Mouse (Mus musculus) forebrain, embryonic 12.5 days (tissue): ENCODE results near the gene Rnase13. TPM values are rescaled to one million over a fixed set of nuclear protein-coding genes. Genes with fewer than 3 reads are reported as not detected.

Experiments used
- ATAC-seq: fragments of 200-750 bp; cut with Nextera tagmentation; 2 replicates; pipeline ENCODE4 v1.8.0; 2017; ENCODE audit warnings: moderate TSS enrichment; ENCODE audit not compliant: low FRiP score
- H3K27ac ChIP-seq: fragments of 300-500 bp; sonication (generic); 2 replicates; pipeline ENCODE4 v1.5.1; 2016; ENCODE audit warnings: mild to moderate bottlenecking
- H3K27me3 ChIP-seq: fragments of 300-500 bp; sonication (generic); 2 replicates; pipeline ENCODE4 v1.6.1; 2016; ENCODE audit warnings: mild to moderate bottlenecking
- H3K36me3 ChIP-seq: fragments of 300-500 bp; sonication (generic); replicated peaks from 2 replicates; pipeline ENCODE4 v1.6.1; 2016; ENCODE audit warnings: mild to moderate bottlenecking
- H3K4me1 ChIP-seq: fragments of 300-500 bp; sonication (generic); 2 replicates; pipeline ENCODE4 v1.6.1; 2016
- H3K4me2 ChIP-seq: fragments of 300-500 bp; sonication (generic); 2 replicates; pipeline ENCODE4 v1.6.1; 2016; ENCODE audit warnings: mild to moderate bottlenecking, moderate library complexity
- H3K4me3 ChIP-seq: fragments of 300-500 bp; sonication (generic); replicated peaks from 2 replicates; pipeline ENCODE4 v1.5.1; 2016; ENCODE audit warnings: mild to moderate bottlenecking
- H3K9ac ChIP-seq: fragments of 300-500 bp; sonication (generic); 2 replicates; pipeline ENCODE4 v1.6.1; 2016; ENCODE audit warnings: mild to moderate bottlenecking
- H3K9me3 ChIP-seq: fragments of 300-500 bp; sonication (generic); 2 replicates; pipeline ENCODE4 v1.6.1; 2016
- WGBS: fragments of 180-500 bp; shearing (Covaris S2); methylation state at CpG from one replicate; pipeline ENCODE4 v1.1.7; 2016; 5-methylcytosine and 5-hydroxymethylcytosine counted together
- polyA plus RNA-seq: library from polyadenylated mRNA; unstranded; fragments of >200 nt; fragmentation: Nextera tagmentation; extraction: Ambion mirVana; gene quantifications from 2 replicates; pipeline ENCODE4 v1.2.1, GENCODE M21; 2016

The Rnase13 gene
- polyA plus RNA-seq, 1 experiment from 2014 or later = not detected

- no peak overlapping the region for H3K4me2 ChIP-seq
- no peak overlapping the region for H3K4me3 ChIP-seq
- H3K9me3 ChIP-seq = no peaks in the 10 kb centered on the region
- H3K27ac ChIP-seq = no peak overlapping the region
- H3K27me3 ChIP-seq = no peaks in the 10 kb centered on the region
- no peak for ATAC-seq
- peaks cover 68% of the 10 kb centered on the region for H3K36me3 ChIP-seq
- 91% methylated on average over 6 of the region's 6 CpGs for WGBS
- H3K9ac ChIP-seq = no peak overlapping the region
- peaks cover 19% of the 10 kb centered on the region for H3K4me1 ChIP-seq
Measured at GRCm38 (mm10) chr14:51889833-51890232, 32.7 kb downstream of the Rnase13 start.

GRCm38 (mm10) chr14:51886051-51886450 lies 36.5 kb downstream of the Rnase13 start:
- Histone ChIP-seq H3K27me3 (no peaks in the 10 kb centered on the region), H3K36me3 (peaks cover 45% of the 10 kb centered on the region), H3K9ac (no peak overlapping the region), H3K9me3 (no peaks in the 10 kb centered on the region), H3K4me3 (peak overlapping the region; percentile 73; the same call in 1 of the 2 replicates), H3K4me2 (peak overlapping the region; percentile 83), H3K27ac (no peak overlapping the region), H3K4me1 (peaks cover 19% of the 10 kb centered on the region)
- no peak for ATAC-seq
- WGBS = 42% methylated on average over 6 of the region's 6 CpGs

- H3K4me2 ChIP-seq = peak within 1 kb of the TSS; percentile 83
- H3K27ac ChIP-seq = peak within 1 kb of the TSS; percentile 87
- peaks cover 19% of the 10 kb centered on the region for H3K4me1 ChIP-seq
- under 1% methylated on average over 43 of the region's 43 CpGs for WGBS
- peaks cover 32% of the 10 kb centered on the region for H3K36me3 ChIP-seq
- peak; percentile 96 for ATAC-seq
- peak within 1 kb of the TSS; percentile 79 for H3K9ac ChIP-seq
- H3K27me3 ChIP-seq = no peaks in the 10 kb centered on the region
- H3K4me3 ChIP-seq = peak within 1 kb of the TSS; percentile 73
- no peaks in the 10 kb centered on the region for H3K9me3 ChIP-seq
Measured at GRCm38 (mm10) chr14:51884598-51885331, 37.8 kb downstream of the Rnase13 start, which contains the start of gene Mettl17. TSS of gene Mettl17 (plus strand) at chr14:51884842.

GRCm38 (mm10) chr14:51884031-51884544 lies 38.5 kb downstream of the Rnase13 start:
- H3K4me1 ChIP-seq = peaks cover 19% of the 10 kb centered on the region
- peak; percentile 55 for ATAC-seq
- H3K27ac ChIP-seq = peak overlapping the region; percentile 87
- H3K4me3 ChIP-seq = peak overlapping the region; percentile 73
- peaks cover 25% of the 10 kb centered on the region for H3K36me3 ChIP-seq
- H3K9me3 ChIP-seq = no peaks in the 10 kb centered on the region
- under 1% methylated on average over 14 of the region's 14 CpGs for WGBS
- peak overlapping the region; percentile 79 for H3K9ac ChIP-seq
- no peaks in the 10 kb centered on the region for H3K27me3 ChIP-seq
- H3K4me2 ChIP-seq = peak overlapping the region; percentile 83

GRCm38 (mm10) chr14:51883527-51884030 lies 39.0 kb downstream of the Rnase13 start:
- H3K9ac ChIP-seq = peak overlapping the region; percentile 79; the same call in 1 of the 2 replicates
- peaks cover 20% of the 10 kb centered on the region for H3K36me3 ChIP-seq
- H3K27me3 ChIP-seq = no peaks in the 10 kb centered on the region
- H3K9me3 ChIP-seq = no peaks in the 10 kb centered on the region
- peak overlapping the region; percentile 87 for H3K27ac ChIP-seq
- under 1% methylated on average over 4 of the region's 4 CpGs for WGBS
- peak overlapping the region; percentile 83 for H3K4me2 ChIP-seq
- peaks cover 19% of the 10 kb centered on the region for H3K4me1 ChIP-seq
- peak overlapping the region; percentile 73 for H3K4me3 ChIP-seq
- peak; percentile 39; the same call in 1 of the 2 replicates for ATAC-seq

DNA sequence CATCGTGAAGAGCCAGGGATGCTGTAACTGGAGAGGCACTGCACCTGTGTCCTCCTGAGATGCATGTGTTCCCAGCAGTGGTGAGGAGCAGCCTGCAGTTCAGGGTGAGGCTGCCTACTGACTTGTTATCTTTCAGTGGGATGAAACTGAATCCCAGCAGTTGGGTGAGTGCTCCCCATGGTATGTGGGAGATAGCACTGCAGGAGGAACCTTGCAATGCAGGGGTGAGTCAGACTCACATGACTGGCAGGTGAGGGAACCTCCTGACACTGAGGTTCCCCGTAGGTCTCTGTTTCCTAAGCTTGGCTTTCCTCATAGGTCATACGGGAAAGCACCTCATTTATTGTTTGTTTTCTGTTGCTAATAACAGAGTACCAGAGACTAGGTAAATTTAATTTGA lies 45.1 kb downstream of the Rnase13 start:
- Histone ChIP-seq H3K27me3 (no peaks in the 10 kb centered on the region), H3K9me3 (no peaks in the 10 kb centered on the region), H3K27ac (no peak overlapping the region), H3K9ac (no peak overlapping the region), H3K4me3 (no peak overlapping the region), H3K4me2 (no peak overlapping the region), H3K4me1 (no peaks in the 10 kb centered on the region), H3K36me3 (no peaks in the 10 kb centered on the region)
- ATAC-seq = no peak
- WGBS = 95% methylated on average over 3 of the region's 3 CpGs

DNA sequence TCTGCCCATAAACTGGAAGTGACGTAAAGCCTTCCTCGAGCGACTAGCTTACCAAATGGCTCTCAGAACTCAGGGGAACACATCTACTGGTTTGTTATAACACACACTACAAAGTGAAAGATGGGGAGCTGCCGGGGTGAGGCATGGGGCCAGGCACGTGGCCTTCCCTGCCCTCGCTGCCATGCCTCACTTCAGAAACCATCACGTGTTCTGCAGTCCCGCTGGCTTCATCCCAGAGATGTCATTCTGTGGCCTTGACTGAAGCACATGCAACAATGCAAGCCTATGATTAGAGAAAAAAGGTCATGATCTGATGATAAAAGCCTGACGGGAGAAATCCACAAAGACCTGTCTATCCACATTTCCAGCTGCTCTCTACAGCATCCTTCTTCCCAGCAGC lies 50.8 kb downstream of the Rnase13 start:
- H3K4me1 ChIP-seq = no peaks in the 10 kb centered on the region
- H3K27me3 ChIP-seq = no peaks in the 10 kb centered on the region
- H3K9me3 ChIP-seq = no peaks in the 10 kb centered on the region
- no peak overlapping the region for H3K9ac ChIP-seq
- no peaks in the 10 kb centered on the region for H3K36me3 ChIP-seq
- ATAC-seq = no peak
- H3K4me2 ChIP-seq = no peak overlapping the region
- WGBS = 77% methylated on average over 9 of the region's 9 CpGs
- H3K4me3 ChIP-seq = no peak overlapping the region
- H3K27ac ChIP-seq = no peak overlapping the region

Other genes starting within 250 kb of the Rnase13 start
- gene Gm17079, start 227.3 kb downstream of the Rnase13 start, polyA plus RNA-seq = not detected in 2 replicates
- not detected in 2 replicates for gene Gm5800, start 205.6 kb downstream of the Rnase13 start, polyA plus RNA-seq
- gene Ang4, start 149.2 kb downstream of the Rnase13 start, polyA plus RNA-seq = not detected in 2 replicates
- gene AY358078, start 122.7 kb downstream of the Rnase13 start, polyA plus RNA-seq = not detected in 2 replicates
- not detected in 2 replicates for gene Ear6, start 69.1 kb downstream of the Rnase13 start, polyA plus RNA-seq
- 58.2 and 66.0 TPM in 2 replicates for gene Mettl17, start 37.9 kb downstream of the Rnase13 start, polyA plus RNA-seq
- 1.3 and 1.7 TPM in 2 replicates for gene Slc39a2, start 29.9 kb downstream of the Rnase13 start, polyA plus RNA-seq
- 34.2 and 41.1 TPM in 2 replicates for gene Ndrg2, start 8.6 kb downstream of the Rnase13 start, polyA plus RNA-seq
- not detected in 2 replicates for gene Tppp2, start 4.3 kb downstream of the Rnase13 start, polyA plus RNA-seq
- 116 and 117 TPM in 2 replicates for gene Arhgef40, start 61.9 kb upstream of the Rnase13 start, polyA plus RNA-seq
- gene Tmem253, start 92.9 kb upstream of the Rnase13 start, polyA plus RNA-seq = 1.1 TPM in 2 replicates
- gene Zfp219, start 98.0 kb upstream of the Rnase13 start, polyA plus RNA-seq = 97.1 and 101 TPM in 2 replicates
- gene Olfr221, start 119.7 kb upstream of the Rnase13 start, polyA plus RNA-seq = not detected in 2 replicates
- 870 and 873 TPM in 2 replicates for gene Hnrnpc, start 181.3 kb upstream of the Rnase13 start, polyA plus RNA-seq
- gene Rpgrip1, start 187.9 kb upstream of the Rnase13 start, polyA plus RNA-seq = 54.7 and 74.0 TPM in 2 replicates